Mouse (Mus musculus) lung, adult 10 weeks (tissue): Measurements from ENCODE around the gene Synm. TPM values are rescaled to one million over a fixed set of nuclear protein-coding genes. Genes with fewer than 3 reads are reported as not detected.

Experiments used
- polyA plus RNA-seq: library from polyadenylated mRNA; stranded (reverse); fragments of 350-450 nt; fragmentation: Illumina TruSeq; extraction: RNeasy Lipid Tissue Mini Kit (QIAGEN cat#74804); gene quantifications from one replicate; pipeline ENCODE4 v1.2.3, GENCODE M21; 2014; ENCODE audit warnings: low read depth, low replicate concordance; ENCODE audit not compliant: insufficient read depth

Gene Synm
- 15.9 TPM for polyA plus RNA-seq

DNA sequence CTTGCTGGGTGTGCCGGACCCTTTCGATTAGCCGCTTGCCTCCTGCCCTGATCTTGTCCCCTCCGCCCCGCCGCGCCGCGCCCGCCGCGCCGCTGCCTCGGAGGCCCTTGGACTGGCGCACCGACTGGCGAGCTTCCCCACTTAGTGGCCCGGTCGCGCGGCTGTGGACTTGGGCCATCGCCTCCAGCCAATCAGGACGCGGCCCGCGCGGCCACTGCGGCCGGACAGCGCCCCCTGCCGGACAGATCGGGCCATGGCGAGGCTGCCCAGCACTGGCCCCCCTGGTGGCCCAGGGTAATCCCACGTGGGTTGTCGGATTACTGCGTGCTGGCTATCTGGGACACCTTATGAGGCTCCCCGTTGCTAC lies at the start of gene Synm:
Gene Synm, minus strand, starts transcription at position 114 of the 367 bp plus-strand sequence.

Other genes starting within 250 kb of the Synm start
- gene Lrrc28, start 114.5 kb downstream of the Synm start, polyA plus RNA-seq = 5.6 TPM
- gene Ttc23, start 112.3 kb downstream of the Synm start, polyA plus RNA-seq = 11.1 TPM
- 4.6 TPM for gene Igf1r, start 193.1 kb upstream of the Synm start, polyA plus RNA-seq